Mouse (Mus musculus) gastrocnemius, adult 2 months (tissue): Measurements from ENCODE around the gene Rmi1. TPM values are rescaled to one million over a fixed set of nuclear protein-coding genes. Genes with fewer than 3 reads are reported as not detected.
A peak's percentile ranks its signal among the peaks of the same experiment; 100 is the strongest.

Source experiments
- DNase-seq: peaks from one replicate; pipeline ENCODE4 v3.0.0; 2022
- H3K27ac ChIP-seq: fragments of 200-600 bp; 2 replicates; pipeline ENCODE4 v1.8.1; 2022; ENCODE audit warnings: mild to moderate bottlenecking
- H3K4me3 ChIP-seq: fragments of 200-600 bp; 2 replicates; pipeline ENCODE4 v1.8.1; 2022; ENCODE audit warnings: mild to moderate bottlenecking, moderate library complexity
- CTCF ChIP-seq: fragments of 200-600 bp; IDR thresholded peaks from 2 replicates; pipeline ENCODE4 v1.8.1; 2022; ENCODE audit warnings: antibody characterized with exemption, mild to moderate bottlenecking, moderate library complexity
- intact Hi-C: fragments of 180-260 bp; cut with DNase I; formaldehyde crosslinking; loops from one replicate; pipeline ENCODE4 v1.15.1; 2025
- total RNA-seq, 2 experiments: library from RNA; stranded (reverse); gene quantifications; 2 replicates each; pipeline ENCODE4 v1.2.3; 2021

Rmi1 gene
- total RNA-seq, 2 experiments from 2014 or later = 6.2 to 7.6 TPM

DNA sequence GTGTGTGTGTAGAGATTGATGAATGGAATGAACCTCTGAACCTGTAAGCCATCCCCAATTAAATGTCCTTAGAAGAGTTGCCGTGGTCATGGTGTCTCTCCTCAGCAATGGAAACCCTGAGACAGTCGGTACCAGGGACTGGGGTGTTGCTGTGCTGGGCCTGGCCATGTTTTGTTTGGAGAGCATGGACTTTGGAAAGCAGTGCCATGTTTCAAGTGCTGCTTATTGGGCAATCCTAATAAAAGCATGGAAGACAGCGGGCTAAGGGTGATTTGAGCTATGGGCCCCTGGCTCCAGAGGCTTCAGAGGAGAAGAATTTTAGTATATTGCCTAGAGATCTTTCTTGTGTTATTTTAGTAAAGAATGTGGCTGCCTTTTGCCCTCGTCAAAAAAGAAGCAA is 9.0 kb downstream of the Rmi1 start:
- no peak for DNase-seq
- Histone ChIP-seq H3K4me3 (no peak overlapping the region), H3K27ac (no peak overlapping the region)
- no peak for TF ChIP-seq CTCF
- intact Hi-C loops = no loop called here

DNA sequence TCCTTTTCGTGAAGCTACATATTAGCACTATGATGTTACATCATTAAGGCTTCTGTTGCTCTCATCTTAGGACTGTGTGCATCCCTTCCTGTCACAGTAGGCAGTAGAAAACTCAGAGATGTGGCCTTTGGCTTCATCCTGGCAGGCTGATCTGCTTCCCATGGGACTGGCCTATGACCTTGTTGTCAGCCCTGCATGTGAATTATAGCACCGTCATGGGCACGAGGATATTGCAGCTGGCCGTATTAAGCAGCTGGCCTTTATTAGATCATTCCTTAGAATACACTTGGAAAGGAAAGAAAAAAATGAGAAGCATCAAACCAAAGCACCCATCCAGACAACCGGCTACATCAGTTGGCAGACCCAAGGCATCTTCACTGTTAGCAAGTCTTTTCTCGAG is 13.3 kb downstream of the Rmi1 start:
- TF ChIP-seq CTCF = no peak
- intact Hi-C loops = loop anchor here (5.0 kb wide), 1 partner anchor 127 kb away; no protein-coding TSS in a partner anchor
- peak; percentile 36 for DNase-seq
- peak overlapping the region; percentile 77 for H3K27ac ChIP-seq
- H3K4me3 ChIP-seq = peak overlapping the region; percentile 51

DNA sequence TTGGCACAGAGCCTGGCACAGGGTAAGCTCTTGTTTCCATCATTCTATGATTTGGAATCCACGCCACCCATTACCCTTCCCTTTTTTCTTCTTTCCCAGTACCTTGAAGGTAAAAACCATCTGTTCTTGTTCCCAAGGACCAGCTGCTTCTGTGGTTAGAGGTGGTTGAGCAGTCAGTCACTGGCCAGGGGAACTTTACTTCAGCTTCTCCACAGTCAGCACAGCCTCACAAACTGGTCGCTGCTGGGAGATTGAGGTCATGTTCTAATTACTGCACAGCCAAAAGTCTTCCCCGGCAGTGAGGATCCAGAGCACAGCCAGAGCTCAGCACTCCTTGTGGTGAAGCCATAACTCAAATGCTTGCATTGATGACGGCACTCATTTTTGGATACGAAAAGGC is 13.8 kb downstream of the Rmi1 start:
- peak overlapping the region; percentile 77 for H3K27ac ChIP-seq
- peak; percentile 45 for DNase-seq
- intact Hi-C loops = loop anchor here (5.0 kb wide), 1 partner anchor 126 kb away; no protein-coding TSS in a partner anchor
- TF ChIP-seq CTCF = peak; percentile 23; the same call in 1 of the 2 replicates
- peak overlapping the region; percentile 51 for H3K4me3 ChIP-seq

DNA sequence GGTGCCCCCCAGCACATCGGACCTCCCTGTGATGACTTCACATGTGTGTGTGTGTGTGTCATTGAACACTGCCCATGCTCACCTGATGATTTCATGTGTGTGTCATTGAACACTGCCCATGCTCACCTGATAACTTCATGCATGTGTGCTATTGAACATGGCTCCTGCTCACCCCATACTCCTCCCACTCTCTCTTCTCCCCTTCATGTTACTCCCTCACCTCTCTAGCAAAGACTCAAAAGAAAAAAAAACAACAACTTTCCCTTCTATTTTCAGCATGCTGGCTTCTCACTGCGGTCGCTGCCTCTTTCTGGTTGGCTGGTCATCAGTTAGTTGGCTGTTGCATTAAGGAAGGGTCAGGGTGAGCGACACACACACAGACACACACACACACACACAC is 16.6 kb downstream of the Rmi1 start:
- no peak for DNase-seq
- no peak overlapping the region for H3K27ac ChIP-seq
- intact Hi-C loops = loop anchor here (5.0 kb wide), 1 partner anchor 124 kb away; no protein-coding TSS in a partner anchor
- TF ChIP-seq CTCF = no peak
- no peak overlapping the region for H3K4me3 ChIP-seq

DNA sequence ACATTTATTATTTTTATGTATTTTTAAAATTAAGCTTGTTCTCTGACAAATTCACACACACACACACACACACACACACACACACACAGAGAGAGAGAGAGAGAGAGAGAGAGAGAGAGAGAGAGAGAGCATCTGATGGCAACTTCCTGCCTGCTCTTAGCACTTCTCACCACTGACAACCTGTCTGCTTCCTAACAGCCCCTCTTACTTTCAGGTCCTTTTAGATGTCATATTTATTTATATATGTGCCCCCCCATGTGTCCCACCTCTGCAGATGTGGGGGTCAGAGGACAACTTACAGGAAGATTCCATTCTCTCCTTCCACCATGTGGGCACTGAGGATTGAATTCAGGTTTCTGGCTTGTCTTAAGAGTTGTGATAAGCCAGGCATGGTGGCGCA is 17.2 kb downstream of the Rmi1 start:
- no peak for DNase-seq
- no peak overlapping the region for H3K4me3 ChIP-seq
- no peak overlapping the region for H3K27ac ChIP-seq
- no peak for TF ChIP-seq CTCF
- intact Hi-C loops = loop anchor here (5.0 kb wide), 1 partner anchor 123 kb away; no protein-coding TSS in a partner anchor

DNA sequence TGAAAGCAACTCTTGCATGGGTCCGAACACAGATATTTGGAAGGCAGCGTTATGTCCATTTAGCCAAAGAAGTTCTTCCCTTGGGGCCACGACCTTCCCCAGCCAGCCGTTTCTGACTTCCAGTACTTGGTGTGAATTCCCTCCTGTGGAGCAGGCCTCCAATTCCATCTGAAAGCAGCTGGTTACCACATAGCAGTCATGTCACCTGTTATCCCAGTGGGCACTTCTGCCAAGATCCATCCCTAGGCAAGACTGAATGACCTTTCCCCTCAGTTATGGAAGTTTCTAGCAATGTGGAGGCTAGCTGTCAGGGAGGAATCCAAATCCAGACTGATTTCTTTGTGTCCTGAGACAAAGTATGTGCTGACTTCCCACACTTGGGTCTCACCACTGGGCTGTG is 19.0 kb downstream of the Rmi1 start:
- no peak for DNase-seq
- Histone ChIP-seq H3K4me3 (no peak overlapping the region), H3K27ac (no peak overlapping the region)
- intact Hi-C loops = no loop called here
- TF ChIP-seq CTCF = no peak

DNA sequence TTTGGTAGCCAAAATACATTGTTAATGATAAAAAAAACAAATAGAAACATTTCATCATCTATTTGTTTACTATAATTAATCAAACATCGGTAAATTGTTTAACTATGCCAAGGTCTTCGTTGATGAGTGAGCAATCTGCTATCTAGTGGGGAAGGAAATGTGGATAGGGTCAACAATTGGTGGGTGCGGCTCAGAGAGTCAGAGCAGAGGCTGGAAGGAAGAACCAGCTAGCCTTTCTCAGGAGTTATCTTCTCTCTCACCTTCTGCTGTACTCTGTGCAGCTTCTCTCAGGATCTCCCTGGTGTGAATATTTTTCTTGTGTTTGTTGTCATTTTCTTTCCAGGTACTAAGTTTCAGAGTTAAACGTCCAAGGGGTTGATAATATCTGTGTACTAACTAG is 20.2 kb downstream of the Rmi1 start:
- Histone ChIP-seq H3K27ac (no peak overlapping the region), H3K4me3 (no peak overlapping the region)
- no peak for TF ChIP-seq CTCF
- intact Hi-C loops = no loop called here
- DNase-seq = no peak

DNA sequence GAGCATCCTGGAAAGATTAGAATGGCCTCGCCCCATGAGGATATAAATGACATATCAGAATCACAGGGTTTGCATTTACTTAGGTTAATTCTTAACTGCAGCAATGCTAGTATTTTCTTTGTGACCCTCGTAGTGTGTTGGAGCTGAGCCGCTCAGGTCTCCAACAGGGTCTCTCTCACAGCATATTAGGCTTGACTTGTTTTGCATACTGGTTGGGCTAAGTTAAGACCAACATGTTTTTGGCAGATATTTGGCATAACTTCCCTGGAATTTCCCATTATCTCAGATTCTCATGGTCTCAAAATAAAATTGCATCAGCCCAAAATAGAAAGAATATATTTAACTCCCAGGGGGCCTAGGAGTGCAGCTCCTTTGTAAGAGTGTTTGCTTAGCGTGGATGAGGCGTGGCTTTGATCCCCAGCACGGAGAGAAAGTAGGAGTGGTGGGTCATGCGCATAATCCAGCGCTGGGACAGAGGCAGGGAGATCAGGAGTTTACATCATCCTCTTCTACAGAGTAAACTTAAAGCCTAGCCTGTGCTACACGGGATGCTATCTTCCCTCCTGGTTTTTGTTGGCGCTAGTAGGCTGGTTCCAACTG is 21.1 kb downstream of the Rmi1 start:
- H3K4me3 ChIP-seq = no peak overlapping the region
- TF ChIP-seq CTCF = no peak
- no peak for DNase-seq
- intact Hi-C loops = no loop called here
- H3K27ac ChIP-seq = 0 out of 2 replicates have a peak overlapping the region, but pooled peaks have one; percentile 35

DNA sequence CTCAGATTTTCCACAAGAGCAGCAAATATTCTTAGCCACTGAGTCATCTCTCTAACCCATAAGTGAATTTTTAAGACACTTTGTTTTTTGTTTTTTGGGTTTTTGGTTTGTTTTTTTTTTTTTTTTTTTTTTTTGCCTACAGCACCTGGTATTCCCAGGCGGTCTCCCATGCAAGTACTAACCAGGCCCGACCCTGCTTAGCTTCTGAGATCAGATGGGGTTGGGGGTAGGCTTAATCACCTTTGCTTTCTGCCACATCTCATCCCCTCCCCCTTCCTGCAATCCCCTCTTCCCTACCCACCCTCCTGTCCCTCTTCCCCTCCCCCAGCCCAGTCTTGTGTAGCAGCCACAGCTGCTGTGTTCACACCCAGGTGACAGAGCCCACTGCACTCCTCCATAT is 37.7 kb downstream of the Rmi1 start:
- intact Hi-C loops = no loop called here
- Histone ChIP-seq H3K4me3 (no peak overlapping the region), H3K27ac (no peak overlapping the region)
- no peak for TF ChIP-seq CTCF
- no peak for DNase-seq

DNA sequence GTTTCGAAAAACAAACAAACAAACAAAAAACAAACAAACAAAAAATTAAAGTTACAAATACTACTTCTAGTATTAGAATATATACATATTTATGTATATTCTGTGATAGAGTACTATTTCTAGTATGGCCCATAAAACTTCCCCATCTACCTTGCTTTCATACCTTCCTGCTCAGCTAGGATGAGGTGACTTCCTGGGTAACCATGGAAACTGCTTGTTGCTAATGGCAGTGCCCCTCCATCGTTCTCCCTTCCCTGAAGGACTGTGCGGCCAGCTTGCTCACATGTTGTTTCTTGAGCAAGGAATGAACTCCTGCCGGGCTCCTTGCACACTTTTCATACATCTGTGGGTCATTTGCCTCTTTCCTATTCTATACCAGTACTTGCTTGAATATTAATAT is 41.3 kb downstream of the Rmi1 start:
- no peak for DNase-seq
- intact Hi-C loops = no loop called here
- no peak overlapping the region for H3K4me3 ChIP-seq
- TF ChIP-seq CTCF = no peak
- no peak overlapping the region for H3K27ac ChIP-seq

DNA sequence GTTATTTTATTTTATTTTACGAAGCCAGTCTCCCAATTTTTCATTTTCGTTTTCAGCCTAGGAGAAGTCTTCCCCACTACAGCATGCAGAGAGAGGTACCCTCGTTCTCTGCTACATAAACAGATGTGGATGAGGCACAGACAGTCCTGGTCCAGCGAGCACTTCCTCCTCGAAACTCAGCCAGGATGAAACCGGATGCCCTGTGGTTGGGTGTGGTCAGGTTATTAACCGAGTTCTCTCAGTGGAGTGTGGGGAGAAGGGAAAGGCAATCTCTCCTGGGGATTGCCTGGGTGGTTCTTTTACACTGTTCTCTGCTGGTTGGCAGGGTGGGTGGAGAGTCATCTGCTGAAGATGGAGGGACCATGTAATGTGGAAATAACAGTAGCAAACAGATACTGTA is 41.7 kb downstream of the Rmi1 start:
- H3K4me3 ChIP-seq = no peak overlapping the region
- H3K27ac ChIP-seq = no peak overlapping the region
- intact Hi-C loops = no loop called here
- DNase-seq = peak; percentile 33
- no peak for TF ChIP-seq CTCF

DNA sequence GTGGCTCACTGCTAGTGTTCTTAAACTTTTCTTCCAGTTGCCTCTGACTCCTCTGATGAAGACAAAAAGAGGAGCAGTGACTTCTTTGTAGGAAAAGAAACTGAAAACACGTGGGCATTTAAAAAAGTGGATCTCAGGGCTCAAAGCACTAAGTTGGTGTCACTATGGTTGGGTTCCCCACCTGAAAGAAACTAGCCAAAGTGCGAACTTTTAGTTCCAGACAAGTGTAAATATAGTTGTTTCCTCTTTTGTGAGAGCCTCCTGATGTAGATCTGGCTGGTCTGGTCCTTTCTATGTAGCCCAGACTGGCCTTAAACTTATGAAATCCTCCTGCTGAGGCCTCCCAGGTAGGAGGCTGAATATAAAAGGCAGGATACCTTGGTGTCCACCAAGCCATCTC is 44.5 kb downstream of the Rmi1 start:
- DNase-seq = no peak
- Histone ChIP-seq H3K4me3 (no peak overlapping the region), H3K27ac (no peak overlapping the region)
- no peak for TF ChIP-seq CTCF
- intact Hi-C loops = no loop called here

DNA sequence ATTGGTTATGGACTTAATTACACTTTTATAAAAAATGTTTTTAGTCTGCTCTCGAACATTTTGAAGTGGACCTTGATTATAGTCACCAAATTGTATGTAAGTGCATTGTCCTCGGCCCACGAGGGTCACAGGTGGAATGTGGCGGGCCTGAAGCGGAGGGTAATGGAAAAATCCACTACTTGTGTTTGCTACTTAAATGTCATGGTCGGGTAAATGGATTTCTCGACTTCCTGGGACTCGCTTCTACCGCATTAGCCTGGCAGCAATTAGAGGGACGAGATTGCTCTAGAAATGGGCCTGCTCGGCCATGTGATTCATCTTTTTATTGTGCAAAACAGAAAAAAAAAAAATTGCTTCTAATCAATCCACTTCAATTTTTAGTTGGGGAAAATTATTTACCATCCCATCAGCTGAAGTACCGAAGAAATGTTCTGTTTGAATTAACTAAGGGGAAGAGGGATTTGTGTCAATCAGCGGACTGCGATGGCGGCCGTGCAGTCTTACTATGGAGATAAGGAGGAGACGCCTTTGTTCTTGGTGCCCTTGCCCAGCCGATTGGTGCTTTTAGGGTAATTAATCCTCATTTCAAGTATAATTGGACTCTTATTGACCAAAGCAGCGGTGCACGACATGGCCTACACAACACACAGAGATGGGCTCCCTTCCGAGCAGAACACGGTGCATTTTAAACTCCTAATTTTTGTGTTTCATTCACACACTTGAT is 48.6 kb downstream of the Rmi1 start:
- Histone ChIP-seq H3K4me3 (no peak overlapping the region), H3K27ac (no peak overlapping the region)
- intact Hi-C loops = no loop called here
- no peak for TF ChIP-seq CTCF
- DNase-seq = no peak

DNA sequence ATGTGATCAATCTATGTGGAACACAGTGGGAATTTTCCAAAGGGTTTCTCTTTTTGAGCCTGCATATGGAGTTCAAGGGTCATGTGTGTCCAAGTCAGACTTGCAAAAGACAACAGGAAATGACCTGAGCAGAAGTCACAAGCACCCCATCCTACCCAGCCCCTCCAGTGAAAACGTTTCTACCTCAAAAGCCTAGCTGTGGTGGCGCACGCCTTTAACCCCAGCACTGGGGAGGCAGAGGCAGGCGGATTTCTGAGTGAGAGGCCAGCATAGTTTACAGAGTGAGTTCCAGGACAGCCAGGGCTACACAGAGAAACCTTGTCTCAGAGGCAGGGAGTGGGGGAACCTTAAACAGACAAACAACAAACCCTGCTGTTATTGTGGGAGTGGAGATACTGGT is 50.2 kb downstream of the Rmi1 start:
- H3K4me3 ChIP-seq = no peak overlapping the region

More for the DNA sequence above, 50.2 kb downstream of the Rmi1 start:
- no peak for DNase-seq
- intact Hi-C loops = no loop called here
- no peak overlapping the region for H3K27ac ChIP-seq
- no peak for TF ChIP-seq CTCF
